Mouse (Mus musculus) A20 (cell line): Measurements from ENCODE around the gene Kcnj15.
A peak's percentile ranks its signal among the peaks of the same experiment; 100 is the strongest.

Source experiments
- DNase-seq: peaks from one replicate; pipeline ENCODE4 v3.0.0-alpha.2; 2011; ENCODE audit warnings: low read depth, low spot score

Gene Kcnj15

DNA sequence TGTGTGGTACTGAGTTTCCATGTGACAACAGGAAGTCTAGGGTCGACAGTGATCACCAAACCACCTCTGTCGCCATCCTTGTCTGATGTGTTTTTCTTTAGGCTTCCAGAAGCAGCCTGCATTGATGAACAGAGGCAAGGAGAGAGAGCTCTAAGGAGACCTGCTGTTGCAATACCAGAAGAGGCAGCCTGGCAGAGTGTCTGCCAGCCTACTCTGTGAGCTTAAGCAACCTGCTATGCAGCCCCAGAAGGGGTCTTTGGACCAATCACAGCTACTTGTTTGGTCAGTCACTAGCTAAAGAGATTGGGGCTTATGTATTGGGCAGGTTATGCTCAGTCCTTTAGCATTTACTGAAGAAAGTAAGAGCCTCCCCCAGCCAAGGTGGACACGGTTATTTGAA, 11.9 kb upstream of the Kcnj15 start:
- no peak for DNase-seq

DNA sequence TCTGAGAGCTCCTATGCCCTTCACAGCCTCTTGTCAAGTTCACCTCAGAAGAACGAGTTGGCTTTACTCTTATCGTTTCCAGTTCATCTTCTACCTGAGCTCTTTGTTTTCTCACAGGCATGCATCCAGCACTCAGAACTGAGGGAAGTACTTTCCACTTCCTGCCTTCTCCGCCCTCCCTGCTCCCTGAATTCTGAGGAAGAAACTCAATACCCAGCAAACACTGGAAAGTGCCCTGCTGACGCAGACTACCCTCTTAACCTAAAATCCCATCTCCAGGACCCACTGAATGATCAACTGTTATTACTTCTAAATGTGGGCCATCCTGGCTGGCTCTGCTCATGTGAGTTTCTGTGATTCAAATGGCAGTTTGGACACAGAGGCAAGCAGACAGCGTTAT, 8.7 kb upstream of the Kcnj15 start:
- no peak for DNase-seq

DNA sequence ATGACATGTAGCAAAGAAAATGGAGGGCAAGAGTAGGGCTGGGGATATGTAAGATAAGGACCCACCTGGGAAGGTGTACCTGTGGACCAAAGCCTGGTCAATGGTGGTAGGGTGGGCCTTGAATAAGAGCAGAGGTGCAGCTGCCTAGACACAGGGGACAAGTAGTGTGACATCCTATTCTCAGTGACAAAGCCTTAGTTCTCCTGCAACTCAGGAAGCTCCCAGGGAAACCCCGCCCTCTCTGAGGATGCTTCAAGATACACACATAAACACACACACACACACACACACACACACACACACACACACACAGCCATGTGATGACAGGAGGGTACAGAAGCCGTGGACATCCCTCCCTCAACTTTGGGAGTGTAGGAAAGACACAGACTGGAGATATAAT, 710 bp upstream of the Kcnj15 start:
- no peak for DNase-seq

DNA sequence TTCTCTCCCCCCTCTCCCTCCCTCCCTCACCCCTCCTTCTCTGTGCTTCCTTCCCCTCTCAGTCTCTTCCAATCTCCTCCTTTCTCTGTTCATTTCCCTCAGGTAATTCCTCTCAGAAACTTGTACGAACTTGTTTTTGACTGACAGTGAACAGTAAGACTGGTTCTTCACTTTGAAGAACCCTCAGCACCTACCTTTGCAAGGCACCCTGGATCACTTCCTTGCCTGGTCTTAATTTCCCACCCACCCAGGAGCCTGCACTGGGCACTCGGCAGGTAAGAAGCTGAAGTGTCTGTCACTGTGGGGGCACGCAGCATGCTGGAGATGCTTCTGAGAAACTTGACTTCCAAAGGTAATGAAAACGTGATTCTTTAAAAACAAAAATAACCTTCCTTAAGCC, 742 bp downstream of the Kcnj15 start:
- no peak for DNase-seq

DNA sequence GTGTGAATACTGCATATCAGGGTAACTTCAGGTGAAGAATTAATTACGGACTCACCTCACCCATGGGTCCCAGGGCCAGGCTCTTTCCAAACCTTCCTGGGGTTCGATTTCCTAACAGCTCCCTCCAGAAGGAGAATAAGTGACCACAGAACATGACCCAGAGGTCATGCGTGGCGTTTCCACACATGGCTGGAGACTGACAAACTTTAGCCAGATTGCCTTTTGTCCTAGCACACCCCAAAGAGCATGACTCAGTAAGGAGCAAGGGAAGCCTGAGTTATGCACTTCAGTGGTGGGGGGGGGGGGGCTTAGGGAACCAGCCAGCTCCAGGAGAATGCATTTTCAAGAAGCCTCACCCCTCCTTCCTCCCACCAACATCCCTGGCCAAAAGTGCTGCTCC, 2.1 kb downstream of the Kcnj15 start:
- no peak for DNase-seq

DNA sequence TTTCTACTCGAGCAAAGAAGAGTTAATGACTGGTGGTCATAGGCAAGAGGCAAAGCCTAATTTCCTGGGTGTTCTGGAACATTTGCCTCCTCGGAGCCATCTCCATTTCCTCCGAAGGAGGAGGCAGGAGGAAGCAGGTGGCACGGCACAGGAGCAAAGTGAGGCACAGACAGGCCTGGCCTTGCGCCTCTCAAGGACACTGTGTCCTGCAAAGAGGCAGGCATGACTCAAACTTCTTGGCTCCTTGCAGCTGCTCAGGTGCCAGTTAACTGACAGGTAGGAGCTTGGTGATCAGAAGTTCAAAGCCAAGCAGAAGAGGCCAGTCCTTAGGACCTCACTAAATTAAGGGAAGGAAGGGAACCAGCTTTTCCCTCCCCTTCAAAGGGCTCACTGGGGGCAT, 3.3 kb downstream of the Kcnj15 start:
- DNase-seq = no peak

DNA sequence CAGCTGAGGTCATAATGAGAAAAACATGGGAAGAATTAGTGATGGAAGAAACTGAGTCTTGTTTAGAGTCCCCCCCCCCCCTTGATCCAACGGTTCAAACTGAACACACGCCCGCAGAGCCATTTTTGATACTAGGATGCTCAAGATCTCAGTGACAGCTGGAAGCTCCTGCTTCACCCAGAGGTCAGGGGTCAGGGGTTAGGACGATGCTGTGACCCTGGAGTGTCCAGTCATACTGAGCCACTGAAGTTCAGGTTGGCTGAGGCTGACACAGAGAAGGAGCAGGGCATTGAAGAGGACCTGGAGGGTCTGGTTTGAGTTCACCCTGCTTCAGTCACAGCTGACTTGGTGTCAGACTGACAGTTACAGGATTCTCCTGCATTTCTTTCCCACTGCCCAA, 4.4 kb downstream of the Kcnj15 start:
- no peak for DNase-seq

DNA sequence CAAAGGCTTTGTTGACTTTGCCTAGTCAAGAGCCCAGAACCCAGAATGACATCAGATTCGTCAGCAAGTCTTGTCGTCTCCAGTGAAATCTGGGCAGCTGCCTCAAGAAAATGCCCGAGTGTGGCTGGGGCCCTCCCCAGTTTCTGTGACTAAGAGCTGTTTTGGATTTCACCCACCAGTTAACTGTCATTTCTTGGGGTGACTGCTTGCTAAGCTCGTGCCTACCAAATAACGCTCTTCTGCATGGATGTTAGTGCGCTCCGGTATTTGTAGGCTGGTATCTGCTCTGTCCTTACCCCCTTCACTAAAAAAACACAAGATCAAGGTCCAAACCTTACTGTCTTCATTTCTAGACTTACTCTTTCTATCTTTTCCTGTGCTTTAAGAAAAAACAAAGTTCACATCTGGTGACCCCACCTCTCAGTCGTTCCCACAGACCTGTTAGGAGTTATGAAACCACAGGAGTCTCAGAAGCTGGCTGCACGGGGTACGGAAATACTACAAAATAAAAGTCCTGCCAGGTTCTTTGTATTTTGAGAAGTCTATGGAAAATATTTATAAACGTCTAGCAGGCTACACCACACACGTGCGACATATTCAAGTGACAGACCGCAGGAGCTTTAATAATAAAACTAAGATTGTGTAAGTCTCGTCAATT, 5.5 kb downstream of the Kcnj15 start:
- DNase-seq = no peak

DNA sequence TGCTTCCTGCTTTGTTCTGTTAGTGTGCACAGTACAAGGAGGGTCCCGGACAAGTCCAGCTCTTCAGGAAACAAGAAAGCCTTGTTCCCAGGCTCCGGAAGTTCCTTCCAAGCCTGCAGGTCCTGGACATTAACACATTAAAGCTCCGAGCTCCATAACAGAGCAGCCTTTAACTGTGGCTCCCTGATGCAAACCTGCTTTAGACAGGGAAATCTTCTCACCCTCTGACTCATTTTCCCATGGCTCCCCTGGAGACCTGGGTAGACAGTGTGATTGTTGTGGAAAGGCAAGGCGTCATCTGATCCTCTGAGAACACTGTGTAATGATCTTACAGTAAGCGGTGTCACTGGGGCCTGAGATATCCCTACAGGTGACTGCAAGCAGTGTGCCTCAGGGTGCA, 7.0 kb downstream of the Kcnj15 start:
- no peak for DNase-seq

DNA sequence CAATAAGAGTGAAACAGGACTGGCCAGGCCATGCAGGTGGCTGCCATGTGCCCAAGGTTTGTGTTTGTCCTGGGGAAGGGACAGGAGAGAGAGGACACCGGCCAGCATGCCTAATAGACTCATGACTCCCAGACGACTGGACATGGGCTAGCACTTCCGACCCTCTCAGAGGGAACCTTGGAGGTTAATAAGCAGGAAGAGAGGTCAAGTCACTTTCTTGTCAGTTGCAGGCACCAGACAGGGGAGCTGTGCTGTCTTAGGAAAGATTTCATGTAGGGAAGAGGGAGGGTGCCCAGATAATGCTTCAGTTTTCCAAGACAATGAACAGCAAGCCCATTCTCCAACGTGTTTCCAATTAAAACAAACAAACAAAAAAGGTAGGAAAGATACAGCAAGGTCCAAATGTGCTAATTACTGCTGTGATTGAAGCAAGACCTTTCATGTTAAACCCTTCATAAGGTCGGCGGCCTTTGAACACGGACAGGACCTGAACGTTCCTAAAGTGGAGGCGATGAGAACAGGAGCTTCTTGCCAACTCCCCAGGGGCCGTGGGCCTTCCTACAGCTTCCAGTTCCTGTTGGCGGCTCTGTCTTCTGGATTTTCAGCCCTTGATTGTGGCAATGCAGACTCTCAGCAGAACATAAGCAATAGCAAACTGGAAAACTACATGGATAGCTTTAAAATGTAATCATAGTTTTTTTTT, 10.3 kb downstream of the Kcnj15 start:
- DNase-seq = no peak

DNA sequence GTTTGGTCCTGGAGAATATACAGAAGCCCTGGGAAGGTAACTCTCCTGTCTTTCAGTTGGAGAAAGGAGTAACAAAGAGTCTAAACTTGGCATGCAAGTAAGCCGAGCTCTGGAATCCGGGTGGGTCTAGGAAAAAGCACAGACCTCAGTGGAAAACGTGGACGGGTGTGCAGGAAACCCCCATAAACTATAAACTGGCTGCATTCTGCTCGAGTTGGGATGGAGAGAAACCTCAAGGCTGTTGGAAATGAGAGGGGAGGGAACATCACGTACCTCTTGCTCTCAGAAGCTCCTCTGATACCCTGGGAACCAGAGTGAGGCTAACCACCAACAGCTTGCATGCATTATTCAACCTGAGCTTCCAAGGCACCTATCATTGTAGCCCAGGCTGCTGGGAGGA, 12.3 kb downstream of the Kcnj15 start:
- no peak for DNase-seq

DNA sequence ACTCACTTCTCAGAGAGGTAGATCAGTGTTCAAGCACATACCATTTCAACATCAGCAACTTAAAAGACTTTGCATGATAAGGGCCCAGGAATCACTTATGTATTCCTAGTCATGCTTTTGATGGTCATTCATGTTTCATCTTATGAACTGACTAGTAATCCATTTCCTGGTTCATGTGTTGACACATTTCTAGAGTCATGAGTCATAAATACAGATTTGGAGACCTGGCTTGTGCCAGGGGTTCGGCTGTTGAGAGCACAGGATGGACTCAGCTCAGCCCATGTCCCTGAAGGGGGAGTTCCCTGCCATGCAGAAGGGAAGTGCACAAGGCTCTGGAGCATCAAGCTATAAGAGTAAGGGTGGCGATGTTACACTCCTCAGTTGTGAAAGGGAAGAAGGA, 15.7 kb downstream of the Kcnj15 start:
- no peak for DNase-seq

DNA sequence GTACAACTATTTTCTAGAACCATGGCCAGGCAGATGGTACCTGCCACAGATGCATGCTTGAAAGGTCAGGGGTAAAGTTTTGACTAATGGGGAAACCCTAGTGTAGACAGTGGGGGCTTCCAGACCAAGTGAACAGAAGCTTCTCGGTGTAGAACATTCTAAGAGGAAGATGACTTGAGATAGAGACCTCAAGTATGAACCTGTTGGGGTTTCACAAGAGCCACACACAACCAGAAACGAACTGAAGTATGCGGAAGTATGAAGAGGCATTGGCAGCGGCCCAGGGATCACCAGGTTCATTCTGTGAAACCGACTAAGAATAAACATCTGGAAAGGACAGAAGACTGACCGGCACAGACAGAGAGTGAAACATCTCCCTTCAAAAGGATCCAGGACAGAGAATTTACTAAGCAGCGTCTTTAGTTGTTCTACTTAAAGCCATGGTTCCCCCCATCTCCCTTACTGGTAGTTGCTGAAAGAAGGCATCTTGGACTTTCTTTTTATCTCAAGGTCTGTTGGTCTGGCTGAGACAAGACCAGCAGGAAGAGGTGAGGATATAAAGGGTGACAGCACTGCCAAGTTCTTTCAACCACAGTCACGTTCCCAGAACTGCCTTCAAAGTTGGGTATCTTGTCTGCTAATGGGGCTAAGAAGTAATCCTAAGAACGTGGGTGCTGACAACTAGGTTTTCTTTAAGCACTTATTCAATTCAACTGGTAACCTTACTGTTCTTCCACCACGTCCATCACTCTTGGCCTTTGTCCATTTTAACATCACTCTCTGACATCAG, 18.6 kb downstream of the Kcnj15 start:
- peak; percentile 18 for DNase-seq

DNA sequence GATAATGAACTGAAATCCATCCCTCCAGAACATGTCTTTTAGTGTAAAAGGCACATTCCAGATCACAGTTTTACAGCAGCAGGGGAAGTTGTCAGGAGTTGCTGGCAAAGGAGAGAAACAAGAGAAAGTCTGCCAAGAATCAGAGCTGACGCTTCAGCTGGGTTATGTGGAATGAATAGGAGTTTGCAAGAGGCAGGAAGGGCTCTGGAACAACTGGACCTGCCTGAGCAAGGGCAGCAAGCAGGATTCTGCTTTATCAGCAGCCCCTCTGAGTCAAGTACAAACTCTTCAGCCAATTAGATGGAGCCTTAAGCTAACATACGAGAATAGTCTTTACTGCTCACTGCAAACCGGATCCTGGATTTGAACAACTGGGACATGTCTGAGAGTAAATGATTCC, 21.7 kb downstream of the Kcnj15 start:
- DNase-seq = no peak

DNA sequence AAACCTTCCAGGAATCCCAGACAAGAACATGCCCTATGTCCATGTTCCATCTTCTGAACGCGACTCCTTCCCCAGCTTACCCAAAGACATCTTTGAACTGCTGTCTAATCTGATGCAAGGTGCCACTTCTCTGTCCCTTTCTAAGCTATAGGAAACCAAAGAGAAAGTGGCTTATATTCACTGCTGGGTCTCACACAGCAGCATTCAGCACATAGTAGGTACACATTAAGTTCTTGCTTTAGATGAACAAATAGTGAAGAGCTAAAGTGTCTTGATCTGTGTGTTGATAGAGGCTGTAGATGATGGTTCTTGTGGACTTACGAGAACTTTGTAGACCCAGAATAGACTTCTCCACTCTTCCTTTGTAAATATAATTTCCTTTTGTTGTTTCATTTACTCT, 23.0 kb downstream of the Kcnj15 start:
- DNase-seq = no peak

DNA sequence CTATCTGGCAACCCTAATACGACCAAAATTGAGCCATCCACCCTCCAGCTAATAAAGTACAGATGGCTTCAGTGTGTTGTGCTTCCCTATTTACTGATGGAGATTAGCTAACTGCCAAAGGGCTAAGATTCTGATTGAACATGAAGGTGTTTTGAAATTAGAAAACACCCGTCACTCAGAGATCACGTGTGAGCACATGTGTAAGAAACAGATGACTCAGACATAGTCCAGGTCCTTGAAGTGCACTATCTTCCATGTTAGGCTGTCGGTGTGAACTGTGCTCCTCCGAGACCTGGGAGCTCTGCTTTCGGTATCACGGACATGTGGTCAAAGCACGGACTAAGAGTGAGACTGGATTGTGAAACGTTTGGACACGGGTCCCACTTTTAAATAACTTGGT, 26.0 kb downstream of the Kcnj15 start:
- no peak for DNase-seq

DNA sequence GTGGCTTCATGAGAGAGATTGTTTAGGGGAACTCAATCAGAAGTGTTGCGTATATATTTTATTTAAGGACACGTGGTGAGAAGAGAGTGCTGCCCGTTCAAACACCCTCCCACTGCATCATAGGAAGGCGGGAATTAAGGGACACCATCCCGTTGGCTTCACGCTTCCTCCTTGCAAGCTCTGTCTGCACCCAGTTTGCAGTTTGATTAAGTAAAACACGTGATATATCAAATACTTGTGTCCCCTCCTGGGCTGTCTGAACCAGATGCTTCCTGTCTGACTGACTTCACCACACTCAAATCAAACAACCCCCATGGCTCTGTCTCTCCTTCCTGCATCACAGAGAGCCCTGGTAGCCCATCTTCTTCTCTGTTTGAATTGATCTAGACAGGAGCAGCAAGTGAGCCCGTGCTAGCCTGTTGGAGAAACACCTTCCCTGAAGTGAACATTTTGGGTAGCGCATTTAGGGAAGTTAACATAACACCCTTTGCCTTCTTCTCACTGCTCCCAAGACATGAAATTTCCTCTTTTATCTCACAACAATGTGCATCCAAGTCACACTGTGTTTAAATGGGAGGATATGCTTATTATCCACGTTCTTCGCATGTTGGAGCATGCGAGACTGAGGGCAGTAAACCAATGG, 26.8 kb downstream of the Kcnj15 start:
- DNase-seq = no peak

DNA sequence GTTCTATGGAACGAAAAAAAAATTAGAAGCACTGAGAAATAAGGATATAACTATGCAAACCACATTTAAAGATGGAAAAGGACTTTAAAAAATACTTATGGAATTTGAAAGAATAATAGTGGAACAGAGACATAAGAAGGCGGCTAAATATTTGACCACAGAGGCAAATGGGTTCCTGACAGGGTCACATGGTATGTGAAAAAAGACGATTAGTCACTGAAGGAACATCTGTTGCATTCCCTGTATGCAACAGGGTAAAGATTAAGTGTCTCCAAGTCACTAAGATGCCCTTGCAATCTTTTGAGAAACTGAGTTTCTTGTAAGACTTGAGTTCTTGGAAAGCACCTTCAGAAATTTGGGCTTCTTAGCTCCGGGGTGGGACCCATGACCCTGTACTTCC, 27.7 kb downstream of the Kcnj15 start:
- no peak for DNase-seq

DNA sequence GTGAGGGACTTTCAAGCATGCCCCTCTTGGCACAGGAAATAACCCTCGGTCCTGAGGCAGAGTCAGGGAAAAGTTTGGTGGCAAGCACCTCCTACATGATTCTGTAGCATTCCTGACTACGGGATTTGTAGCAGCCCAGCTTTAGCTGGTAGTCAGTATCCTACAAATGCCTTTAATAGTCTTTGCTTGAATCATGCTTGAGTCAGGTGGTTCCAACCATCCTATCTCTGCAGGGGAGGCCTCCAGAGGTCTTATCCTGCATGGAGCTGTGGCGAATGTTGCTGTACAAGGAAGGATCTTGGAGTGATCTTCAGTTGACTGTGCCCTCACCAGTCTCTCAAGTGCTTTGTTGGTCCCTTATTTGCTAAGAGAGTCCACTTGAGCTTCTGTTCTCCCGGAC, 28.4 kb downstream of the Kcnj15 start:
- no peak for DNase-seq

DNA sequence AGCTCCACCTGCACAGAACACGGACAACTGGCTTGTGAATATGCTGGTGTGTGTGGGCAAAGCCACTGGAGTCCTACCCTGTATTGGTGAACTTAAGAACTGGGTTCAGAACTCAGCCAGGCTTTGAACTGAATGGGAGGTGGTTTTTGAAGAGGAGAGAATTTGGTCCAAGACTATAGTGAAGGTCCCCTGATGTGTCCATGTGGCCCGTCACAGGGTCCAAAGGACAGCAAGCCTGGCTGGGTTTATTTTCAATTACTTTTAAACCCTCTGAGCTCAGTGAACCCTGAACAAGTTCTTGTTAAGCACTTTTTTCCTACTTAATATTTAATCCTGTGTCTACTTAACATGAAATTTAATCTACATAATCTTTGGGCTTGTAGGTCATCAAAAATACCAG, 30.3 kb downstream of the Kcnj15 start:
- DNase-seq = no peak

DNA sequence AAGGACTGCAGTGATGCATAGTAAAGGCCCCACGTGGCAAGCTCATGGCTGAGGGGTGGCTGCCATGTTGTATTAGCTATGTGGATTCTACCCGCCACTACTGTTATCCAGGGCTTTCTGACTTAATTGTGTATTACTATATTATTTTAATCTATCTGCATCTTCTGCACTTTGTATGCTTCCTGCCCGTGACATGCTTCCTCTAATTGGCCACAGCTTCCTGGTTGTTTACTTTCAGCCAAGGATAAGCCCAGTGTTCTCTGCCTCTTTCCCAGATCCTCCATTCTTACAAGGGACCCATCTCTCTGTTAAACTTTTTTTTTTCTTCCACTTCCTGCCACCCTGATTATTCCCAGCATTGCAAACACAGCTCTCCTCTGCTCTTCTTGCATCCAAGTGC, 32.0 kb downstream of the Kcnj15 start:
- no peak for DNase-seq

DNA sequence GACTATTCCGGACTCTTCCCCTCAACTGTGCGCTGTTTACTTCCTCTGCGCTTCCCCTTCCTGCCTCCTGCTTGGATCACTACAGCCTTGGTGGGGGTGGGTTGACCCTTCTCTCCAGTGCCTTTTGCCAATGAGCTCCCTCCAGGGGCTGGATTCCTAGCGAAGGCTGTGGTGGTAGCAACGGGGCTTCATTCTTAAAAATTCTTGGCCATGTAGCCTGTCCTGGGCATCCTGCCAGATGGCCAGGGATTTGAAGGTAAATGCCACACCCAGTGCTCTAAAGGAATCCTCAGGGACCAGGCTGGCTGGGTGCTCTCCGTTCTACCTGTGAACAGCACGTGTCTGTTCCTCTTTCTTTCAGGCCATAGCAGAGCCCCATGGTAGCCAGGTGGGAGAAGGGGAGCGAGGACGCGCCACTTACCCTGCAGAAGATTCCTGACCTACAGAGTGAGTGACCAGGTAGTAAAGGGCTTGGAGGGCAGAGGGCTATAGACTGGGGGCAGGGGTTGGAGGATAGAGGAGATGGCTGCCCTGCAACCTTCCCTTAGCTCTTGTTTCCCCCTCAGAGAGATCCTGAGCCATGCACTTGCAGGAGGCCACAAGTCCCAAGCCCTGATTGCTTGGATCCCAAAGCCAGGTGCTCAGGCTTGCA, 34.2 kb downstream of the Kcnj15 start:
- no peak for DNase-seq
